Mouse (Mus musculus): ENCODE data around the gene AA792892.
"Not testable (repeated sequence)": the region's sequence is repeated elsewhere in the genome, so short reads cannot be mapped to it uniquely, and the experiment has no call there.

The AA792892 gene

DNA sequence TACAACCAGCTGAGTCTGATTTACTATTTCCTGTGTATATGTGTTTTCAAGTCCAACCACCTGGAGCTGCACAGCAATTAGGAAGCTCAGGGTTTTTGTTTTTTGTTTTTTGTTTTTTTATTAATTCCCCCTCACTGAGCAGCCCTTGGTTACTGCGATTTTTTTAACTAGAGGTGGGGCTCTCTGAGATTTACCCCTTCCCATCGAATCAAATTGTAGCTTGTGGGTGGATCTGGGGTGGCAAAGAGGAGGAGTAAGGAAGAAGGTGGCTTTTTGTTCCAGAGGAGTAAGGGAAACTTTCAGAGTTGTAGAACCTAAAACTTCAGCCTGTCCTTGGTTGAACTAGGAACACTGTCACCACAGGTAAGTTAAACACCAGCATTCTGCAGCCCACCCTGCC, at the start of gene AA792892:
Gene AA792892 (plus strand): TSS at position 301 of the 400 bp plus-strand sequence.
- in situ Hi-C loops (cut with MboI, MseI): not testable (repeated sequence)

DNA sequence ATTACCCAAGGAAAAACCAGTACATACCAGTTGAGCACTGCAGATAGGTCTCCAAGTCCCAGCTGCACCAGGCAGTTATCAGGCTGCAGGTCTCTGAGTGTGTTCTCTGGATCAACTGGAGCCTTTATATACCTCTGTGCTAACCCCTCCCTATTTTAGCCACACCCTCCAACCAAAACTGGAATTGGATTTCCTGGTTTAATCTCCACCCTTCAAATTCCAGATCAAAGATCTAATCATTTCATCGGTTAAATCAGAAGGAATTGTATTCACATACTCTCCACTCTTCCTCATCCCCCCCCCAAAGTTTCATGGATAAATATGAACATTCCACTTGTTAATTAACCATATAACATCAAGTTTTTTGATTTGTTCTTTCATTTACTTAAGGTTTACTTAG, 32.9 kb upstream of the AA792892 start, which contains the start of gene A430089I19Rik:
Gene A430089I19Rik (minus strand): TSS at position 101 of the 400 bp plus-strand sequence.
- in situ Hi-C loops (cut with MboI, MseI): not testable (repeated sequence)

DNA sequence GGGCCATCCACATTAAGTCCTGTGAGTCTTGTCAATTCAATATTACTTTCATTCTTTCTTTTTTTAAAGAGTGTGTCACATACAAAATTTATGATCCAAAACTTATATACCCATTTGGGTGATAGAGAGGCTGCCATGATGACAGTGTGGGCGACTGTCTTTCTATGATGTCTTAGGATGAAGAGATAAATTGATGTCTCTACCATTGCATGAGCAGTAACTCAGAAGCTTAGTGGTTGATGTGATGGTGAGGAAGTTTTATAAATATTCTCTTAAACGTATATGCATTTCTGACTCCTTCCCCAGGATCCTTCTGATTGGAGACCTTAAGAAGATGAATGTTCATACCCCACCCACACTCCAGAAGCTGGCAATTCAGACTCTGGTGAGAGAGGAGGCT, 25.4 kb upstream of the AA792892 start, which contains the start of gene Gm6502:
Gene Gm6502 (plus strand): TSS at position 301 of the 400 bp plus-strand sequence.
- in situ Hi-C loops (cut with MboI, MseI): not testable (repeated sequence)
